Mouse (Mus musculus) layer of hippocampus, adult 9-11 months (tissue): Measurements from ENCODE around the gene Olfr462.
"Not testable (repeated sequence)": the region's sequence is repeated elsewhere in the genome, so short reads cannot be mapped to it uniquely, and the experiment has no call there.

Source experiments
- DNase-seq: peaks from one replicate; pipeline ENCODE4 v3.0.0; 2022

The Olfr462 gene

GRCm38 (mm10) chr11:87892168-87892567, at the start of gene Olfr462:
TSS of gene Olfr462 (minus strand) at chr11:87892268.
- DNase-seq = no peak

- no peak for DNase-seq
Measured at GRCm38 (mm10) chr11:87935467-87935866, 43.4 kb upstream of the Olfr462 start.

GRCm38 (mm10) chr11:87933731-87934130, 41.7 kb upstream of the Olfr462 start:
- no peak for DNase-seq

GRCm38 (mm10) chr11:87930348-87930747, 38.3 kb upstream of the Olfr462 start:
- DNase-seq = no peak

GRCm38 (mm10) chr11:87920966-87921365, 28.9 kb upstream of the Olfr462 start, which contains the start of gene Olfr464:
TSS of gene Olfr464 (minus strand) at chr11:87920967.
- no peak for DNase-seq

- no peak for DNase-seq
Measured at GRCm38 (mm10) chr11:87920301-87920700, 28.2 kb upstream of the Olfr462 start.

GRCm38 (mm10) chr11:87916005-87916404, 23.9 kb upstream of the Olfr462 start:
- no peak for DNase-seq

GRCm38 (mm10) chr11:87904331-87904730, 12.3 kb upstream of the Olfr462 start:
- no peak for DNase-seq

- DNase-seq = no peak
Measured at GRCm38 (mm10) chr11:87897287-87897686, 5.2 kb upstream of the Olfr462 start, which contains the start of gene Olfr463. TSS of gene Olfr463 (minus strand) at chr11:87897387.

GRCm38 (mm10) chr11:87884856-87885255, 7.2 kb downstream of the Olfr462 start:
- no peak for DNase-seq

GRCm38 (mm10) chr11:87883493-87883892, 8.6 kb downstream of the Olfr462 start:
- DNase-seq = no peak

GRCm38 (mm10) chr11:87881714-87882113, 10.4 kb downstream of the Olfr462 start:
- no peak for DNase-seq

- DNase-seq = no peak
Measured at GRCm38 (mm10) chr11:87879826-87880225, 12.2 kb downstream of the Olfr462 start.

GRCm38 (mm10) chr11:87875436-87875835, 16.6 kb downstream of the Olfr462 start, which contains the start of gene Epx:
TSS of gene Epx (minus strand) at chr11:87875536.
- no peak for DNase-seq

- no peak for DNase-seq
Measured at GRCm38 (mm10) chr11:87871766-87872165, 20.3 kb downstream of the Olfr462 start.

GRCm38 (mm10) chr11:87870096-87870495, 22.0 kb downstream of the Olfr462 start:
- no peak for DNase-seq

- DNase-seq = not testable (repeated sequence)
Measured at GRCm38 (mm10) chr11:87866891-87867290, 25.2 kb downstream of the Olfr462 start.

- no peak for DNase-seq
Measured at GRCm38 (mm10) chr11:87862805-87863204, 29.3 kb downstream of the Olfr462 start.

GRCm38 (mm10) chr11:87860426-87860825, 31.6 kb downstream of the Olfr462 start:
- DNase-seq = no peak

- DNase-seq = no peak
Measured at GRCm38 (mm10) chr11:87859273-87859672, 32.8 kb downstream of the Olfr462 start.

GRCm38 (mm10) chr11:87854550-87854949, 37.5 kb downstream of the Olfr462 start:
- DNase-seq = no peak

GRCm38 (mm10) chr11:87853597-87853954, 38.5 kb downstream of the Olfr462 start:
- peak; percentile 25 for DNase-seq

GRCm38 (mm10) chr11:87852690-87853596, 39.1 kb downstream of the Olfr462 start, which contains the start of gene Mks1:
TSS of gene Mks1 (plus strand) at chr11:87853215.
- peak; percentile 91 for DNase-seq

GRCm38 (mm10) chr11:87847884-87848283, 44.2 kb downstream of the Olfr462 start:
- no peak for DNase-seq
